Mouse (Mus musculus) midbrain, embryonic 13.5 days (tissue): Measurements from ENCODE around the gene Med12. TPM values are rescaled to one million over a fixed set of nuclear protein-coding genes. Genes with fewer than 3 reads are reported as not detected.

Experiments
- ATAC-seq: fragments of 200-750 bp; cut with Nextera tagmentation; 2 replicates; pipeline ENCODE4 v1.8.0; 2017; ENCODE audit warnings: mild to moderate bottlenecking, moderate TSS enrichment, moderate library complexity
- H3K27ac ChIP-seq: fragments of 300-500 bp; sonication (generic); 2 replicates; pipeline ENCODE4 v1.5.1; 2015; ENCODE audit warnings: inconsistent platforms, mild to moderate bottlenecking, moderate library complexity
- H3K27me3 ChIP-seq: fragments of 300-500 bp; sonication (generic); 2 replicates; pipeline ENCODE4 v1.6.1; 2015; ENCODE audit warnings: mild to moderate bottlenecking, inconsistent platforms
- H3K36me3 ChIP-seq: fragments of 300-500 bp; sonication (generic); 2 replicates; pipeline ENCODE4 v1.6.1; 2015; ENCODE audit warnings: mild to moderate bottlenecking, inconsistent platforms
- H3K4me1 ChIP-seq: fragments of 300-500 bp; sonication (generic); replicated peaks from 2 replicates; pipeline ENCODE4 v1.6.1; 2015; ENCODE audit warnings: inconsistent platforms
- H3K4me2 ChIP-seq: fragments of 300-500 bp; sonication (generic); replicated peaks from 2 replicates; pipeline ENCODE4 v1.6.1; 2015; ENCODE audit warnings: moderate library complexity, mild to moderate bottlenecking, inconsistent platforms
- H3K4me3 ChIP-seq: fragments of 300-500 bp; sonication (generic); replicated peaks from 2 replicates; pipeline ENCODE4 v1.5.1; 2015; ENCODE audit warnings: mild to moderate bottlenecking, inconsistent platforms
- H3K9ac ChIP-seq: fragments of 300-500 bp; sonication (generic); replicated peaks from 2 replicates; pipeline ENCODE4 v1.6.1; 2015; ENCODE audit warnings: mild to moderate bottlenecking, inconsistent platforms
- H3K9me3 ChIP-seq: fragments of 300-500 bp; sonication (generic); 2 replicates; pipeline ENCODE4 v1.6.1; 2016; ENCODE audit warnings: mild to moderate bottlenecking, inconsistent platforms
- WGBS: fragments of 180-500 bp; shearing (Covaris S2); methylation state at CpG from one replicate; pipeline ENCODE4 v1.1.7; 2015; 5-methylcytosine and 5-hydroxymethylcytosine counted together
- polyA plus RNA-seq: library from polyadenylated mRNA; unstranded; fragments of >200 nt; fragmentation: Nextera tagmentation; extraction: Ambion mirVana; gene quantifications from 2 replicates; pipeline ENCODE4 v1.2.1, GENCODE M21; 2015

Med12 gene
- polyA plus RNA-seq, 1 experiment from 2014 or later = 33.9 TPM

DNA sequence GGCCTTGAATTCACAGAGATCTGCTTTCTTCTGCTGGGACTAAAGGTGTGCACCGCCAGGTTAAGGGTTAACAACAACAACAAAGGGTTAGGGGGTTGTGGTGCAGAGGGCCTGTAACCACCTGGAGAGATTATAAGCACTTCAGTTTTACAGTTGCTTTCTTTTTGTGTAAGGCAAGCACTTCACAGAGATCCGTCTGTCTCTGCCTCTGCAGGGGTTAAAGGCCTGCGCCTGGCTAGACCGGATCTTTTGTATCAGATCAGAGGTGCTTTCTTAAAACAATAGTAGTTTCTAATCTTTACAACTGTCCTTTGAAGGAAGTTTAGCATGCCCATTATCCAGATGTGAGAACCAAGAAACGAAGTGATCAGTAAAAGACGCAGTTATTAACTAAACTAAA, 420 bp upstream of the Med12 start:
- Histone ChIP-seq H3K36me3 (peaks cover 18% of the 10 kb centered on the region), H3K27ac (peak overlapping the region; percentile 46; the same call in 1 of the 2 replicates), H3K9me3 (no peaks in the 10 kb centered on the region), H3K9ac (peak overlapping the region; percentile 72; the same call in 1 of the 2 replicates), H3K4me3 (peak overlapping the region; percentile 53), H3K4me2 (peak overlapping the region; percentile 59), H3K4me1 (peaks cover 10% of the 10 kb centered on the region), H3K27me3 (peaks cover 2% of the 10 kb centered on the region; the same call in 1 of the 2 replicates)
- peak; percentile 29 for ATAC-seq
- WGBS = 22% methylated on average over 6 of the region's 6 CpGs

DNA sequence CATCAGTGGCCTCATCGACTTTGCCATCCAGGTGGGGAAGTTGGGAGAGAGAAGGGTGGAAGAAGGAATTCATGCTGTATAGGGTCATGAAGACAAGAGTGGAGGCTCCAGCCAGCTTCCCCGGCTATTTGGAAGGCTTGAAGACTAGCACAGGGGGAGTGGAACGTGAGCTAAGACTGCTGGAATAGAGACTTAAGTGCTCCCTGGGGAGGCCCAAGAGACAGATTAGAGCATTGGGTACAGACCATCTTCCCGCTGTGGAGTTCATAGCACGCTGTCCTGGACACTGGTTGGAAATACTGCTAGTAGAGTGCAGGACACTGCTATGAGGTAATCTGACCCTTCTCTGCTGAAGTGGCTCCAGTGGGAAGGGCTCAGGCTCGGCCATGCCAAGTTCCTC, 9.0 kb downstream of the Med12 start:
- Histone ChIP-seq H3K4me2 (no peak overlapping the region), H3K27me3 (no peaks in the 10 kb centered on the region), H3K27ac (no peak overlapping the region), H3K9me3 (no peaks in the 10 kb centered on the region), H3K4me3 (no peak overlapping the region), H3K9ac (no peak overlapping the region), H3K36me3 (peaks cover 82% of the 10 kb centered on the region), H3K4me1 (no peaks in the 10 kb centered on the region)
- no peak for ATAC-seq
- 81% methylated on average over 6 of the region's 6 CpGs for WGBS

- Histone ChIP-seq H3K9ac (no peak overlapping the region), H3K27ac (no peak overlapping the region), H3K36me3 (peaks cover 90% of the 10 kb centered on the region), H3K4me1 (no peaks in the 10 kb centered on the region), H3K4me3 (no peak overlapping the region), H3K9me3 (no peaks in the 10 kb centered on the region), H3K4me2 (no peak overlapping the region), H3K27me3 (no peaks in the 10 kb centered on the region)
- WGBS = 29% methylated on average over 6 of the region's 6 CpGs
- peak; percentile 66; the same call in 1 of the 2 replicates for ATAC-seq
Measured at GRCm38 (mm10) chrX:101285534-101285933, 11.7 kb downstream of the Med12 start.

- no peak overlapping the region for H3K9ac ChIP-seq
- H3K4me2 ChIP-seq = no peak overlapping the region
- peaks cover 89% of the 10 kb centered on the region for H3K36me3 ChIP-seq
- WGBS = 94% methylated on average over 14 of the region's 14 CpGs
- no peak overlapping the region for H3K4me3 ChIP-seq
- no peak overlapping the region for H3K27ac ChIP-seq
- no peaks in the 10 kb centered on the region for H3K27me3 ChIP-seq
- H3K9me3 ChIP-seq = no peaks in the 10 kb centered on the region
- H3K4me1 ChIP-seq = no peaks in the 10 kb centered on the region
- 0 out of 2 replicates have a peak, but pooled peaks have one; percentile 17 for ATAC-seq
Measured at GRCm38 (mm10) chrX:101285953-101286670, 12.3 kb downstream of the Med12 start.

DNA sequence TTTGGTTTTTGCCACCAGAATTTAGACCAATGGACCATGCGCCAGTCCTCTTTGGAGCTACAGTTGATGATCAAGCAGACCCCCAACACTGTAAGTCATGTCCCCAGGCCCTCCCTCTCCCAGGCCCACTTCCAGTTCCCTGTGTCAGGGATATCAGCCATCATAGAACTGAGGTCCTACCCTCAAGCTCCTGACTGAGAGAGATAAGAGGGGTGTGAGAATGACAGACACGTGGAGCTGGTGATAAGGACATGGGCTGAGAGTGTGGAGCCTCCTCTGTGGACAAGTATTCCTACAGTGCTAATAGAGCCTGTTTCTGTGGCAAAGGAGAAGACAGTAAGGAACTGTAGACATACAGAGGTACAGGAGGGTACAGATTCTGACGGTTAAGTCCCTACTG, 13.7 kb downstream of the Med12 start:
- Histone ChIP-seq H3K9me3 (no peaks in the 10 kb centered on the region), H3K36me3 (peaks cover 89% of the 10 kb centered on the region), H3K4me1 (no peaks in the 10 kb centered on the region), H3K4me3 (no peak overlapping the region), H3K27ac (no peak overlapping the region), H3K27me3 (no peaks in the 10 kb centered on the region), H3K4me2 (no peak overlapping the region), H3K9ac (no peak overlapping the region)
- no peak for ATAC-seq
- 93% methylated on average over 3 of the region's 3 CpGs for WGBS

GRCm38 (mm10) chrX:101288432-101288831, 14.6 kb downstream of the Med12 start:
- H3K9ac ChIP-seq = no peak overlapping the region
- no peak for ATAC-seq
- H3K4me3 ChIP-seq = no peak overlapping the region
- H3K4me2 ChIP-seq = no peak overlapping the region
- H3K9me3 ChIP-seq = no peaks in the 10 kb centered on the region
- no peaks in the 10 kb centered on the region for H3K4me1 ChIP-seq
- no peaks in the 10 kb centered on the region for H3K27me3 ChIP-seq
- H3K27ac ChIP-seq = no peak overlapping the region
- WGBS = 91% methylated on average over 6 of the region's 6 CpGs
- peaks cover 89% of the 10 kb centered on the region for H3K36me3 ChIP-seq

DNA sequence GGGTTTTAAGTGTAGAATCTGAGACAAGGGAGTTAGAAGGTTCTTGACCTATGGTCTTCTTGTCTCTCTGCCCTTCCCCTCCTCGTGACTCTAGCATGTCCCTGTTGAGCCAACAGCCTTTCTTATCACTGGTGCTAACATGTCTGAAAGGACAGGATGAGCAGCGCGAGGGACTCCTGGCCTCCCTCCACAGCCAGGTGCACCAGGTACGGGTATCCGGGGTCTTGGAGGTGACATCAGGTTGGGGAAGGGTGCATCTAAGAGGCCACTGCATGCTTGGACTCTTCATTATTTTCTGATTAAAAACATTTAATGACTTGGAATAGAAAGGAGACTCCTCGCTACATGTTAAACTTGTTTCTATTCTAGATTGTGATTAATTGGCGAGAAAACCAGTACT, 15.2 kb downstream of the Med12 start:
- H3K4me1 ChIP-seq = no peaks in the 10 kb centered on the region
- no peak overlapping the region for H3K9ac ChIP-seq
- no peak overlapping the region for H3K27ac ChIP-seq
- ATAC-seq = no peak
- no peaks in the 10 kb centered on the region for H3K27me3 ChIP-seq
- H3K4me3 ChIP-seq = no peak overlapping the region
- H3K4me2 ChIP-seq = no peak overlapping the region
- whole genome bisulfite sequencing = 91% methylated on average over 7 of the region's 7 CpGs
- H3K36me3 ChIP-seq = peaks cover 88% of the 10 kb centered on the region
- H3K9me3 ChIP-seq = no peaks in the 10 kb centered on the region

DNA sequence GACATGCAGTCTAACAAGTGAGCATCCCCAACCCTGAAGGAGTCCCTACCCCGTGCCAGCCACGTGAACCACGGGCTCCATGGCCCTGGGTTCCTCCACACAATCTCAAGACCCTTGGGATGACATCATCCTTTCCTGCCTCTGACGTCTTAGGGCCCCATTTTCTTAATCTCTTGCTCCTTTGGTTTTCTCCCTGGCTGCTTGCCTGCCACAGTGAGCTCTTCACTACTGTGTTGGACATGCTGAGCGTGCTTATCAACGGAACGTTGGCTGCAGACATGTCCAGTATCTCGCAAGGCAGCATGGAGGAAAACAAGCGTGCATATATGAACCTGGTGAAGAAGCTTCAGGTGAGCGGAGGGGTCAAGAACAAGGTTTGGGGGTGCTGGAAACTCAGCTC, 16.3 kb downstream of the Med12 start:
- peaks cover 88% of the 10 kb centered on the region for H3K36me3 ChIP-seq

GRCm38 (mm10) chrX:101299055-101299454, 25.2 kb downstream of the Med12 start, which contains the start of gene Nlgn3:
Nlgn3 (plus strand) TSS chrX:101299168.
- Histone ChIP-seq H3K27ac (peak within 1 kb of the TSS; percentile 83), H3K4me1 (peaks cover 34% of the 10 kb centered on the region), H3K9me3 (no peaks in the 10 kb centered on the region), H3K4me3 (peak within 1 kb of the TSS; percentile 56), H3K27me3 (no peaks in the 10 kb centered on the region), H3K9ac (peak within 1 kb of the TSS; percentile 77), H3K4me2 (peak within 1 kb of the TSS; percentile 59), H3K36me3 (peaks cover 27% of the 10 kb centered on the region)
- peak; percentile 35 for ATAC-seq
- WGBS = 16% methylated on average over 20 of the region's 24 CpGs

More for the DNA sequence above, 16.3 kb downstream of the Med12 start:
- 88% methylated on average over 10 of the region's 10 CpGs for WGBS
- no peaks in the 10 kb centered on the region for H3K4me1 ChIP-seq
- no peak for ATAC-seq
- H3K9me3 ChIP-seq = no peaks in the 10 kb centered on the region
- H3K4me2 ChIP-seq = no peak overlapping the region
- H3K9ac ChIP-seq = no peak overlapping the region
- no peaks in the 10 kb centered on the region for H3K27me3 ChIP-seq
- no peak overlapping the region for H3K4me3 ChIP-seq
- H3K27ac ChIP-seq = no peak overlapping the region

DNA sequence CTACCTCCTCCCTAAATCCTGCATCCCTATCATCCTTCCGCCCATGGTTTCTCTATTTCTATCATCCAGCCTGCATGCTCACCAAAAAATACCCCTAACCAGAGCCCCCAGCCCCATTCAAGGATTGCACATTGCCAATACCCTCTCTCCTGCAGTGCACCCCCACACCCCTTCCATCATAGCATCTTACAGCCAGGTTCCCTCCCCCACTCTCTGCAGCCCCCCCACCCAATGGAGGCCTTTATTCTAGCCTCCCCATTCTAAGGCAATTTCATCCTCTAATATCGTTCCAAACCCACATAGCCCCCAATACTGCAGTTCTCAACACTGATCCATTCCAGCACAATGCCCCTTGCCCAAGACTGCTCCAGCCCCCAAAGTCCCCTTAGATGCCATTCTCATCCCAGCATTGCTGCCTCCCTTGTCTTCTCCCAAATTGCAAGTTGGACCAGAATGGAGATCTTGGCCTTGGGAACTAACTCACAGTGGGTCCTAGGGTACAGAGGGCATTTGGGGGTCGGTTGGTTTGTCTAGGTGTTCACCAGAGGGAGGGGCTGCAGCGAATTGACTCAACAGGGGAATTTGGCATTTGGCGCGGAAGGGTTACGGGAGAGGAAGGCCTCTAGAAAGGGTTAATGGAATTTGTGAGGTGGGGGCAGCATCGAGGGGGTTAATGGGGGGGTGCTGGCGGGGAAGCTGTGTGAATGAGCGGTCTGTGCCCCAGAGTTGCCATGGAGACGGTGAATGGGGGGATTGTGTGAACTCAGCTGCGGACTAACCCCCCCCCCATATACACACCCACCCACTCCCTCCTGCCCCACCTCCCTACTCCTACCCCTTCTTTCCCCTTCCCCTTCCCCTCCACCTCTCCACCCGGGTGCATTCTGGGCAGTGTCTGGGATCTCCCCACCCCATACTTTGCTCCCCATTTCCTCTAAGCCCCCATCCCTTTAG, 25.9 kb downstream of the Med12 start:
- Histone ChIP-seq H3K27me3 (no peaks in the 10 kb centered on the region), H3K4me2 (peak overlapping the region; percentile 59), H3K9ac (peak overlapping the region; percentile 77), H3K36me3 (peaks cover 22% of the 10 kb centered on the region), H3K9me3 (no peaks in the 10 kb centered on the region), H3K4me3 (peak overlapping the region; percentile 56), H3K4me1 (peaks cover 40% of the 10 kb centered on the region), H3K27ac (peak overlapping the region; percentile 83)
- peak; percentile 75 for ATAC-seq
- WGBS = 31% methylated on average over 11 of the region's 13 CpGs

DNA sequence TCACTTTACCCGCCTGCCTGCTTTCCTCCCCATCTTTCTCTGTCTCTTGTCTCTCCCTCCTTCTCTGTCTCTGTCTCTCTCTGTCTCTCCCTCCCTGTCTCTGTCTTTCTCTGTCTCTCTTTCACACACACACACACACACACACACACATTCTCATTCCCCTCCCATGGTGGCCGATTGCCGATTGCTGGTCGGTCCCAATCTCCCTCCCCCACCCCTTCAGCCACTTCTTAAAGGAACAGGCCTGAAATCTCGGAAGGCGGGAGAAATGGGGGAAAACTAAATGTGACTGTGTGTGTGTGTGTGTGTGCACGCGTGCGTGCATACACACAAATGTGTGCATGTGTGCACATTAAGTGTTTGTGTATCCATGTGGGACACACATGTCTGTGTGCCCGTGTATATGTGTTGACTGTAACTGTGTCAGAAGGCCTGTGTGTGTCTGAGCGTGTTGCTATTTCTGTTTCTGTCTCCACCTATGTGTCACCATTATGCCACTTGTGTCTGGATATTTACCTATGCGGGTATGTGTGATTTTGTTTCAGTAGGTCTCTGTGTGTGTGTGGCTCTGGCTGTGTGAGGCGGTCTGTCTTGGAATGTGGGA, 26.7 kb downstream of the Med12 start:
- Histone ChIP-seq H3K4me2 (peak overlapping the region; percentile 59), H3K9me3 (no peaks in the 10 kb centered on the region), H3K36me3 (peaks cover 16% of the 10 kb centered on the region), H3K27me3 (no peaks in the 10 kb centered on the region; the same call in 1 of the 2 replicates), H3K4me1 (peaks cover 41% of the 10 kb centered on the region), H3K4me3 (peak overlapping the region; percentile 56), H3K27ac (peak overlapping the region; percentile 83), H3K9ac (peak overlapping the region; percentile 77)
- peak; percentile 59 for ATAC-seq
- 36% methylated on average over 13 of the region's 13 CpGs for WGBS
